Mouse (Mus musculus) limb, embryonic 14.5 days (tissue): ENCODE measurements around the gene Mybpc1. TPM values are rescaled to one million over a fixed set of nuclear protein-coding genes. Genes with fewer than 3 reads are reported as not detected.
A peak's percentile ranks its signal among the peaks of the same experiment; 100 is the strongest.

Experiments
- ATAC-seq: fragments of 200-750 bp; cut with Nextera tagmentation; 2 replicates; pipeline ENCODE4 v1.8.0; 2017; ENCODE audit warnings: low read depth, moderate number of reproducible peaks, moderate TSS enrichment; ENCODE audit not compliant: low FRiP score
- DNase-seq: peaks from one replicate; pipeline ENCODE4 v3.0.0-alpha.2; 2015; ENCODE audit warnings: low spot score
- H3K27ac ChIP-seq: fragments of 300-500 bp; sonication (generic); replicated peaks from 2 replicates; pipeline ENCODE4 v1.5.1; 2014; ENCODE audit warnings: low read depth, mild to moderate bottlenecking, low read length, moderate library complexity, mixed read lengths
- H3K27me3 ChIP-seq: fragments of 300-500 bp; sonication (generic); 2 replicates; pipeline ENCODE4 v1.6.1; 2014; ENCODE audit warnings: low read length, mixed read lengths; ENCODE audit not compliant: control insufficient read depth, insufficient read depth
- H3K36me3 ChIP-seq: fragments of 300-500 bp; sonication (generic); 2 replicates; pipeline ENCODE4 v1.6.1; 2014; ENCODE audit warnings: mild to moderate bottlenecking, low read length, moderate library complexity, mixed read lengths; ENCODE audit not compliant: control insufficient read depth, insufficient read depth
- H3K4me1 ChIP-seq: fragments of 300-500 bp; sonication (generic); 2 replicates; pipeline ENCODE4 v1.6.1; 2014; ENCODE audit warnings: antibody characterized with exemption, low read length, mixed read lengths; ENCODE audit not compliant: control insufficient read depth, insufficient read depth
- H3K4me2 ChIP-seq: fragments of 300-500 bp; sonication (generic); replicated peaks from 2 replicates; pipeline ENCODE4 v1.6.1; 2014; ENCODE audit warnings: low read depth, mild to moderate bottlenecking, low read length, moderate library complexity; ENCODE audit not compliant: severe bottlenecking
- H3K4me3 ChIP-seq: fragments of 300-500 bp; sonication (generic); replicated peaks from 2 replicates; pipeline ENCODE4 v1.5.1; 2014; ENCODE audit warnings: low read length
- H3K9ac ChIP-seq: fragments of 300-500 bp; sonication (generic); 2 replicates; pipeline ENCODE4 v1.6.1; 2014; ENCODE audit warnings: mild to moderate bottlenecking, low read depth, low read length, moderate library complexity; ENCODE audit not compliant: severe bottlenecking
- H3K9me3 ChIP-seq: fragments of 300-500 bp; sonication (generic); 2 replicates; pipeline ENCODE4 v1.6.1; 2016; ENCODE audit warnings: low read length; ENCODE audit not compliant: control insufficient read depth
- POLR2A ChIP-seq: fragments of 200-500 bp; IDR thresholded peaks from 2 replicates; pipeline ENCODE4 v1.8.0; 2012; ENCODE audit warnings: inconsistent platforms, mild to moderate bottlenecking, moderate library complexity, borderline replicate concordance; ENCODE audit not compliant: insufficient read depth, insufficient read length; ENCODE audit errors: extremely low read depth
- WGBS: fragments of 180-500 bp; shearing (Covaris S2); extraction: QIAGEN DNeasy Blood & Tissue Kit; methylation state at CpG from one replicate; pipeline ENCODE4 v1.1.7; 2014; 5-methylcytosine and 5-hydroxymethylcytosine counted together
- polyA plus RNA-seq, 2 experiments: library from polyadenylated mRNA; depleted of rRNA in 1 of 2; stranded (reverse) in 1 of 2; unstranded in 1 of 2; fragments of >200 nt; fragmentation: Nextera tagmentation in 1 of 2; extraction: Ambion mirVana in 1 of 2; gene quantifications; 2 replicates each; pipeline versions ENCODE4 v1.2.1 to v1.2.3; 2012 to 2014

The Mybpc1 gene
- polyA plus RNA-seq, 2 experiments: 59.2 to 73.6 TPM

- ATAC-seq: no peak
- no peak overlapping the region for H3K4me2 ChIP-seq
- H3K4me1 ChIP-seq: peaks cover 2% of the 10 kb centered on the region; the same call in 1 of the 2 replicates
- H3K9ac ChIP-seq: no peak overlapping the region
- DNase-seq: no peak
- no peak overlapping the region for H3K4me3 ChIP-seq
- 68% methylated on average over 3 of the region's 3 CpGs for WGBS
- no peak for TF ChIP-seq POLR2A
- no peaks in the 10 kb centered on the region for H3K27me3 ChIP-seq
- no peaks in the 10 kb centered on the region for H3K9me3 ChIP-seq
- H3K36me3 ChIP-seq: no peaks in the 10 kb centered on the region
- 0 out of 2 replicates have a peak overlapping the region, but pooled peaks have one; percentile 1 for H3K27ac ChIP-seq
These were observed 21.2 kb upstream of the Mybpc1 start for GRCm38 (mm10) chr10:88626176-88626575.

GRCm38 (mm10) chr10:88624300-88624699 lies 19.3 kb upstream of the Mybpc1 start:
- Histone ChIP-seq H3K27me3 (no peaks in the 10 kb centered on the region), H3K9me3 (no peaks in the 10 kb centered on the region), H3K4me3 (no peak overlapping the region), H3K9ac (no peak overlapping the region), H3K4me1 (peaks cover 2% of the 10 kb centered on the region; the same call in 1 of the 2 replicates), H3K27ac (no peak overlapping the region), H3K4me2 (no peak overlapping the region), H3K36me3 (no peaks in the 10 kb centered on the region)
- no peak for ATAC-seq
- no peak for TF ChIP-seq POLR2A
- DNase-seq: no peak
- WGBS: 78% methylated on average over 11 of the region's 11 CpGs

- WGBS: 85% methylated on average over 16 of the region's 16 CpGs
- no peak for ATAC-seq
These were observed 17.7 kb upstream of the Mybpc1 start for GRCm38 (mm10) chr10:88622624-88623023.

GRCm38 (mm10) chr10:88620809-88621208 lies 15.9 kb upstream of the Mybpc1 start:
- peaks cover 2% of the 10 kb centered on the region; the same call in 1 of the 2 replicates for H3K4me1 ChIP-seq
- no peak overlapping the region for H3K4me3 ChIP-seq
- no peaks in the 10 kb centered on the region for H3K27me3 ChIP-seq
- H3K4me2 ChIP-seq: no peak overlapping the region
- TF ChIP-seq POLR2A: no peak
- H3K9me3 ChIP-seq: no peaks in the 10 kb centered on the region
- H3K36me3 ChIP-seq: no peaks in the 10 kb centered on the region
- DNase-seq (no peak), ATAC-seq (no peak)
- no peak overlapping the region for H3K27ac ChIP-seq
- 98% methylated on average over 3 of the region's 3 CpGs for WGBS
- no peak overlapping the region for H3K9ac ChIP-seq

More at GRCm38 (mm10) chr10:88622624-88623023, 17.7 kb upstream of the Mybpc1 start:
- no peak overlapping the region for H3K4me3 ChIP-seq
- no peaks in the 10 kb centered on the region for H3K36me3 ChIP-seq
- no peak overlapping the region for H3K27ac ChIP-seq
- H3K4me1 ChIP-seq: peaks cover 2% of the 10 kb centered on the region; the same call in 1 of the 2 replicates
- no peak for TF ChIP-seq POLR2A
- no peaks in the 10 kb centered on the region for H3K9me3 ChIP-seq
- no peak for DNase-seq
- no peak overlapping the region for H3K9ac ChIP-seq
- H3K4me2 ChIP-seq: no peak overlapping the region
- H3K27me3 ChIP-seq: no peaks in the 10 kb centered on the region

- WGBS: 88% methylated on average over 11 of the region's 11 CpGs
- no peak overlapping the region for H3K4me3 ChIP-seq
- no peak for ATAC-seq
These were observed 8.1 kb upstream of the Mybpc1 start for GRCm38 (mm10) chr10:88613051-88613450.

More at GRCm38 (mm10) chr10:88613051-88613450, 8.1 kb upstream of the Mybpc1 start:
- TF ChIP-seq POLR2A: no peak
- Histone ChIP-seq H3K9ac (no peak overlapping the region), H3K36me3 (no peaks in the 10 kb centered on the region), H3K4me1 (no peaks in the 10 kb centered on the region), H3K9me3 (no peaks in the 10 kb centered on the region), H3K4me2 (no peak overlapping the region), H3K27ac (no peak overlapping the region), H3K27me3 (no peaks in the 10 kb centered on the region)
- no peak for DNase-seq
